Mouse (Mus musculus) lung, embryonic 14.5 days (tissue): ENCODE data around the gene Il17rb. TPM values are rescaled to one million over a fixed set of nuclear protein-coding genes. Genes with fewer than 3 reads are reported as not detected.

Experiments used
- ATAC-seq: fragments of 200-750 bp; cut with Nextera tagmentation; 2 replicates; pipeline ENCODE4 v1.8.0; 2017; ENCODE audit warnings: mild to moderate bottlenecking, moderate TSS enrichment, moderate library complexity; ENCODE audit not compliant: insufficient read depth
- DNase-seq: peaks from one replicate; pipeline ENCODE4 v3.0.0-alpha.2; 2015
- H3K27ac ChIP-seq: fragments of 300-500 bp; sonication (generic); 2 replicates; pipeline ENCODE4 v1.5.1; 2014; ENCODE audit warnings: low read depth, mild to moderate bottlenecking, moderate library complexity
- H3K27me3 ChIP-seq: fragments of 300-500 bp; sonication (generic); 2 replicates; pipeline ENCODE4 v1.6.1; 2014; ENCODE audit warnings: low read length, control low read depth; ENCODE audit not compliant: insufficient read depth
- H3K36me3 ChIP-seq: fragments of 300-500 bp; sonication (generic); 2 replicates; pipeline ENCODE4 v1.6.1; 2014; ENCODE audit warnings: control low read depth; ENCODE audit not compliant: insufficient read depth
- H3K4me1 ChIP-seq: fragments of 300-500 bp; sonication (generic); 2 replicates; pipeline ENCODE4 v1.6.1; 2014; ENCODE audit warnings: antibody characterized with exemption, control low read depth; ENCODE audit not compliant: insufficient read depth
- H3K4me2 ChIP-seq: fragments of 300-500 bp; sonication (generic); 2 replicates; pipeline ENCODE4 v1.6.1; 2014; ENCODE audit warnings: mild to moderate bottlenecking
- H3K4me3 ChIP-seq: fragments of 300-500 bp; sonication (generic); 2 replicates; pipeline ENCODE4 v1.5.1; 2014; ENCODE audit warnings: low read depth, low read length
- H3K9ac ChIP-seq: fragments of 300-500 bp; sonication (generic); 2 replicates; pipeline ENCODE4 v1.6.1; 2014
- H3K9me3 ChIP-seq: fragments of 300-500 bp; sonication (generic); 2 replicates; pipeline ENCODE4 v1.6.1; 2016; ENCODE audit warnings: low read depth, low read length, control low read depth
- CTCF ChIP-seq: IDR thresholded peaks from 2 replicates; pipeline ENCODE4 v1.5.1; 2016; ENCODE audit warnings: antibody characterized with exemption, low read depth
- WGBS: fragments of 180-500 bp; shearing (Covaris S2); extraction: QIAGEN DNeasy Blood & Tissue Kit; methylation state at CpG from one replicate; pipeline ENCODE4 v1.1.7; 2014; 5-methylcytosine and 5-hydroxymethylcytosine counted together
- polyA plus RNA-seq: library from polyadenylated mRNA; unstranded; fragments of >200 nt; fragmentation: Nextera tagmentation; extraction: Ambion mirVana; gene quantifications from 2 replicates; pipeline ENCODE4 v1.2.1, GENCODE M21; 2014

Gene Il17rb
- polyA plus RNA-seq, 1 experiment from 2014 or later, result 1.3 TPM

- 78% methylated on average over 8 of the region's 8 CpGs for WGBS
- no peaks in the 10 kb centered on the region for H3K9me3 ChIP-seq
- H3K36me3 ChIP-seq, result peaks cover 12% of the 10 kb centered on the region; the same call in 1 of the 2 replicates
- no peak overlapping the region for H3K27ac ChIP-seq
- ATAC-seq (no peak), DNase-seq (no peak)
- no peak overlapping the region for H3K4me3 ChIP-seq
- no peak for TF ChIP-seq CTCF
- no peaks in the 10 kb centered on the region for H3K27me3 ChIP-seq
- no peak overlapping the region for H3K4me2 ChIP-seq
- no peaks in the 10 kb centered on the region for H3K4me1 ChIP-seq
- no peak overlapping the region for H3K9ac ChIP-seq
These were observed 37.1 kb upstream of the Il17rb start for GRCm38 (mm10) chr14:30045704-30046220.

GRCm38 (mm10) chr14:30045239-30045638 is 36.5 kb upstream of the Il17rb start:
- H3K4me2 ChIP-seq, result no peak overlapping the region
- H3K27ac ChIP-seq, result no peak overlapping the region
- peaks cover 16% of the 10 kb centered on the region; the same call in 1 of the 2 replicates for H3K36me3 ChIP-seq
- no peak for DNase-seq
- H3K9me3 ChIP-seq, result no peaks in the 10 kb centered on the region
- 66% methylated on average over 10 of the region's 10 CpGs for WGBS
- H3K27me3 ChIP-seq, result no peaks in the 10 kb centered on the region
- H3K4me3 ChIP-seq, result no peak overlapping the region
- H3K9ac ChIP-seq, result no peak overlapping the region
- 0 out of 2 replicates have a peak, but pooled peaks have one; percentile 14 for ATAC-seq
- no peak for TF ChIP-seq CTCF
- no peaks in the 10 kb centered on the region for H3K4me1 ChIP-seq

GRCm38 (mm10) chr14:30043356-30043940 is 34.8 kb upstream of the Il17rb start:
- 71% methylated on average over 7 of the region's 7 CpGs for WGBS
- Histone ChIP-seq H3K9ac (no peak overlapping the region), H3K9me3 (no peaks in the 10 kb centered on the region), H3K36me3 (peaks cover 10% of the 10 kb centered on the region; the same call in 1 of the 2 replicates), H3K4me2 (no peak overlapping the region), H3K4me1 (no peaks in the 10 kb centered on the region), H3K4me3 (no peak overlapping the region), H3K27me3 (no peaks in the 10 kb centered on the region), H3K27ac (no peak overlapping the region)
- ATAC-seq, result no peak
- DNase-seq, result no peak
- TF ChIP-seq CTCF, result no peak

DNA sequence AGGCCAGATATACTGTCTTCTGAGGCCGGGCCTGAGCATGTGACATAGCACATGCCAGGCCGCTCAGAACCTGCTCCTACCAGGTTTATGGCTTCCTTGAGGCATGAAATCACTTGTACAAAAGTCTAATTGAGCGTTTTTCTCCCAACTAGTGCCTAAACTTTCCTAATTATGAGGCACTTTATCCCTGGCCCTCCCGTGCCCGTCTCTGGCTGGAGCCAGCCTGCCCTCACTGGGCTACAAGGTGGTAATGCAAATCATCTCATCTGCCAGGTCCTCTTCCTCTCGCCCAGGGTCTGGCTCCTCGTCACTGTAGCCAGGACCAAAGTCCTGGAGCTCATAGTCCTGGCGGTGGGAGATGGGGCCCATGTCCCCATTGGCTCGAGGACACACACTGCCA is 33.1 kb upstream of the Il17rb start:
- ATAC-seq, result no peak
- TF ChIP-seq CTCF, result no peak
- H3K36me3 ChIP-seq, result peaks cover 13% of the 10 kb centered on the region; the same call in 1 of the 2 replicates
- 85% methylated on average over 9 of the region's 9 CpGs for WGBS
- H3K9me3 ChIP-seq, result no peaks in the 10 kb centered on the region
- H3K27me3 ChIP-seq, result no peaks in the 10 kb centered on the region
- DNase-seq, result no peak
- H3K4me2 ChIP-seq, result no peak overlapping the region
- no peak overlapping the region for H3K9ac ChIP-seq
- no peaks in the 10 kb centered on the region for H3K4me1 ChIP-seq
- H3K4me3 ChIP-seq, result no peak overlapping the region
- no peak overlapping the region for H3K27ac ChIP-seq

DNA sequence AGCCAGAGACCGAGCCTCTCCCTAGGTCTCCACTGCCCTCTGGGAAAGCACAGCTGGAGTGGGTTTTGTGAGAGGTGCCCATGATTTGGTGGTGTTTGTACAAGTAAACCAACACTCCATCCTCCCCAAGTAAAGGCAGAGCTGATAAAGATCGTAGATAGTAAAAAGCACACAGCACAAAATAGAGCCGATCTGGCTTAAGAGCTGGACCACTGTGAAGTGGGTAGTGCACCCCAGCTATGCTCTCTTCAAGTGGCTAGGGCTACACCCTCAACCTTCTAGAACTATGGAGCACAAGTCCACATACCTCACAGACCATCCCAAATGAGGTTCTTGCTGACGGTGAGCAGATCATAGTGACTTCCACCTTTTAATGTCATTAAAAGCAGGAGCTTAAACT is 30.7 kb upstream of the Il17rb start:
- peak; percentile 59; the same call in 1 of the 2 replicates for ATAC-seq
- no peak overlapping the region for H3K4me3 ChIP-seq
- H3K4me1 ChIP-seq, result no peaks in the 10 kb centered on the region
- no peaks in the 10 kb centered on the region for H3K9me3 ChIP-seq
- H3K27me3 ChIP-seq, result no peaks in the 10 kb centered on the region
- H3K27ac ChIP-seq, result no peak overlapping the region
- peak; percentile 15 for DNase-seq
- H3K9ac ChIP-seq, result no peak overlapping the region
- peaks cover 13% of the 10 kb centered on the region; the same call in 1 of the 2 replicates for H3K36me3 ChIP-seq
- no peak overlapping the region for H3K4me2 ChIP-seq
- 50% methylated on average over 4 of the region's 4 CpGs for WGBS
- TF ChIP-seq CTCF, result no peak

DNA sequence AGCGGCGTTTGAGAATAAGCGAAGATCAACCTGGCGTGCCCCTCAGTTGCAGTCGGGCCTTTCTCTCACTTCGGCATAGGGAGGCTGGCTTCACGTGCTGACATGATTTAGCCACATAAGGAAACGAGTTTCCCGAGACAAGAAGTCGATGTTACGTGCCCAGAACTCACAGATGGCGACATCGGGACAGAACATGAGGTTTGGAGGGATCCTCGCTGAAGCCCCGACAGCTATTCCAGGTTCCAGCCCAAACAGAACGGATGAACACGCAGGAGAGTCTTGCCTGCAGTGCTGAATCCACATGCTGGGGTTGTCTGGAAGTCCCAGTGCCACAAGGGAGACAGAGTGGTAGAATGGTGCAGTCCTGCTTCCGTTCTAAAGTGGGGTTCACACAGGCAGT is 29.7 kb upstream of the Il17rb start:
- no peak for TF ChIP-seq CTCF
- H3K9ac ChIP-seq, result no peak overlapping the region
- no peak overlapping the region for H3K4me2 ChIP-seq
- no peak overlapping the region for H3K27ac ChIP-seq
- H3K9me3 ChIP-seq, result no peaks in the 10 kb centered on the region
- ATAC-seq (no peak), DNase-seq (no peak)
- WGBS, result 87% methylated on average over 18 of the region's 18 CpGs
- H3K27me3 ChIP-seq, result no peaks in the 10 kb centered on the region
- no peak overlapping the region for H3K4me3 ChIP-seq
- no peaks in the 10 kb centered on the region for H3K4me1 ChIP-seq
- H3K36me3 ChIP-seq, result peaks cover 13% of the 10 kb centered on the region; the same call in 1 of the 2 replicates

- DNase-seq, result no peak
- H3K4me1 ChIP-seq, result no peaks in the 10 kb centered on the region
- H3K27ac ChIP-seq, result no peak overlapping the region
- no peak overlapping the region for H3K4me3 ChIP-seq
- WGBS, result 52% methylated on average over 8 of the region's 8 CpGs
- no peaks in the 10 kb centered on the region for H3K9me3 ChIP-seq
- H3K27me3 ChIP-seq, result no peaks in the 10 kb centered on the region
- H3K36me3 ChIP-seq, result peaks cover 3% of the 10 kb centered on the region; the same call in 1 of the 2 replicates
- no peak for TF ChIP-seq CTCF
- no peak overlapping the region for H3K9ac ChIP-seq
- no peak overlapping the region for H3K4me2 ChIP-seq
- ATAC-seq, result no peak
These were observed 24.7 kb upstream of the Il17rb start for GRCm38 (mm10) chr14:30033405-30033804.
